Mouse (Mus musculus): ENCODE data around the gene Runx1. TPM values are rescaled to one million over a fixed set of nuclear protein-coding genes. Genes with fewer than 3 reads are reported as not detected.

The Runx1 gene
- polyA plus RNA-seq, 1 experiment from 2014 or later = 4.2 TPM

DNA sequence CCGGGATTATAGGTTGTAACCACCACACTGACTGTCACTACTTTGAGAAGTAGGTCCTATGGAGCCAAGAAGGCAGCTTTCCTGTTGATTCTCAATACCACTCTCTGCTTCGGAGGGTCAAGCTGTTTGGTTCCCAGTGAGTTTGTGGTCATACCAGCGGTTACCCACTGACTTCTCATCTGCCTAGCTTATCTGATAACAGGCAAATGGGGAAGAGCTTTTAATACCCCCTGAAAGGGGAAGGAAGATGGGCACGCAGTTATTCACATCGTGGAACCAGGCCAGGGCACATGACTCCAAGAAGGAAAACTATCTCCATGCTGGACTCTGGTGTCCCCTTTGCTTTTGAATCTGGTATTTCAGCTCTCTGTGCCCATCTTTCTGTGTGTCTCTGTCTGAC is 25.1 kb downstream of the Runx1 start:
- Histone ChIP-seq H3K4me2 (ENCODE audit: low read depth, low read length) (no peak overlapping the region), H3K9me3 (replicated peaks; ENCODE audit: control insufficient read depth, low read length) (no peaks in the 10 kb centered on the region), H3K27me3 (ENCODE audit: control insufficient read depth, insufficient read depth, low read length) (no peaks in the 10 kb centered on the region), H3K27ac (replicated peaks; ENCODE audit: low read depth, low read length) (no peak overlapping the region), H3K36me3 (replicated peaks; ENCODE audit: control insufficient read depth, insufficient read depth, low read depth, low read length) (no peaks in the 10 kb centered on the region), H3K4me1 (ENCODE audit: control insufficient read depth, insufficient read depth, low read length) (no peaks in the 10 kb centered on the region), H3K4me3 (ENCODE audit: low read depth, low read length) (no peak overlapping the region), H3K9ac (replicated peaks; ENCODE audit: low read length) (no peak overlapping the region)
- WGBS = 82% methylated on average over 5 of the region's 5 CpGs
- DNase-seq (ENCODE audit: low spot score) = no peak
- no peak for ATAC-seq (replicated peaks; ENCODE audit: insufficient number of reproducible peaks, low FRiP score, low TSS enrichment, low read depth)

DNA sequence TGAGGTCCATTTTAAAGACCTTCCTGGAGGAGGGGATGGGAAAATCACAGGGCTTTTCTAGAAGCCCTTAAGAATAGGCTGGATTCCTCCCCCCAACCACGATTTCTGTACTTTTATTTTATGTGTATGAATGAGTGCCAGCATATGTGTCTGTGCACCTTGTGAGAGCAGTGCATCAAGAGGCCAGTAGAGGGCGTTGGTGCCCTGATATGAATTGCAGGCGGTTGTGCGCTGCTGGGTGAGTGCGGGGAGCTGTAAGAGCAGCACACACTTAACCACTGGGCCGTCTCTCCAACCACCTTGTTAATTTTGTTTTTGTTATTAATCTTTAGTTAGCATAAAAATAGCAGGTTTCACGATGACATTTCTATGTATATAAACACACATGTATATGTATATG is 26.0 kb downstream of the Runx1 start:
- no peak for ATAC-seq (replicated peaks; ENCODE audit: insufficient number of reproducible peaks, low FRiP score, low TSS enrichment, low read depth)
- Histone ChIP-seq H3K27ac (replicated peaks; ENCODE audit: low read depth, low read length) (no peak overlapping the region), H3K9me3 (replicated peaks; ENCODE audit: control insufficient read depth, low read length) (no peaks in the 10 kb centered on the region), H3K4me1 (ENCODE audit: control insufficient read depth, insufficient read depth, low read length) (no peaks in the 10 kb centered on the region), H3K4me3 (ENCODE audit: low read depth, low read length) (no peak overlapping the region), H3K9ac (replicated peaks; ENCODE audit: low read length) (no peak overlapping the region), H3K36me3 (replicated peaks; ENCODE audit: control insufficient read depth, insufficient read depth, low read depth, low read length) (no peaks in the 10 kb centered on the region), H3K4me2 (ENCODE audit: low read depth, low read length) (no peak overlapping the region), H3K27me3 (ENCODE audit: control insufficient read depth, insufficient read depth, low read length) (no peaks in the 10 kb centered on the region)
- DNase-seq (ENCODE audit: low spot score) = no peak
- 90% methylated on average over 7 of the region's 7 CpGs for WGBS

- H3K27me3 ChIP-seq (ENCODE audit: control insufficient read depth, insufficient read depth, low read length) = no peaks in the 10 kb centered on the region
- no peak overlapping the region for H3K4me3 ChIP-seq (ENCODE audit: low read depth, low read length)
- H3K4me2 ChIP-seq (ENCODE audit: low read depth, low read length) = no peak overlapping the region
- ATAC-seq (replicated peaks; ENCODE audit: insufficient number of reproducible peaks, low FRiP score, low TSS enrichment, low read depth) (no peak), DNase-seq (ENCODE audit: low spot score) (no peak)
- H3K9ac ChIP-seq (replicated peaks; ENCODE audit: low read length) = no peak overlapping the region
- H3K4me1 ChIP-seq (ENCODE audit: control insufficient read depth, insufficient read depth, low read length) = 0 out of 2 replicates have a peak, but pooled peaks cover 4% of the 10 kb centered on the region
- H3K27ac ChIP-seq (replicated peaks; ENCODE audit: low read depth, low read length) = no peak overlapping the region
- H3K36me3 ChIP-seq (replicated peaks; ENCODE audit: control insufficient read depth, insufficient read depth, low read depth, low read length) = no peaks in the 10 kb centered on the region
- 36% methylated on average over 6 of the region's 6 CpGs for WGBS
- no peaks in the 10 kb centered on the region for H3K9me3 ChIP-seq (replicated peaks; ENCODE audit: control insufficient read depth, low read length)
These were observed 31.8 kb downstream of the Runx1 start for GRCm38 (mm10) chr16:92794197-92794596.

GRCm38 (mm10) chr16:92793741-92794140 is 32.2 kb downstream of the Runx1 start:
- no peaks in the 10 kb centered on the region for H3K27me3 ChIP-seq (ENCODE audit: control insufficient read depth, insufficient read depth, low read length)
- H3K4me1 ChIP-seq (ENCODE audit: control insufficient read depth, insufficient read depth, low read length) = 0 out of 2 replicates have a peak, but pooled peaks cover 4% of the 10 kb centered on the region
- H3K27ac ChIP-seq (replicated peaks; ENCODE audit: low read depth, low read length) = no peak overlapping the region
- ATAC-seq (replicated peaks; ENCODE audit: insufficient number of reproducible peaks, low FRiP score, low TSS enrichment, low read depth) = no peak
- no peak overlapping the region for H3K4me2 ChIP-seq (ENCODE audit: low read depth, low read length)
- H3K36me3 ChIP-seq (replicated peaks; ENCODE audit: control insufficient read depth, insufficient read depth, low read depth, low read length) = no peaks in the 10 kb centered on the region
- H3K9ac ChIP-seq (replicated peaks; ENCODE audit: low read length) = no peak overlapping the region
- no peaks in the 10 kb centered on the region for H3K9me3 ChIP-seq (replicated peaks; ENCODE audit: control insufficient read depth, low read length)
- no peak for DNase-seq (ENCODE audit: low spot score)
- no peak overlapping the region for H3K4me3 ChIP-seq (ENCODE audit: low read depth, low read length)
- WGBS = 64% methylated on average over 8 of the region's 8 CpGs

GRCm38 (mm10) chr16:92792905-92793304 is 33.0 kb downstream of the Runx1 start:
- H3K9me3 ChIP-seq (replicated peaks; ENCODE audit: control insufficient read depth, low read length) = no peaks in the 10 kb centered on the region

GRCm38 (mm10) chr16:92790601-92791000 is 35.3 kb downstream of the Runx1 start:
- H3K4me2 ChIP-seq (ENCODE audit: low read depth, low read length) = no peak overlapping the region
- 83% methylated on average over 6 of the region's 6 CpGs for WGBS
- 0 out of 2 replicates have a peak, but pooled peaks cover 4% of the 10 kb centered on the region for H3K4me1 ChIP-seq (ENCODE audit: control insufficient read depth, insufficient read depth, low read length)
- H3K9me3 ChIP-seq (replicated peaks; ENCODE audit: control insufficient read depth, low read length) = no peaks in the 10 kb centered on the region
- H3K27ac ChIP-seq (replicated peaks; ENCODE audit: low read depth, low read length) = no peak overlapping the region
- DNase-seq (ENCODE audit: low spot score) = no peak
- ATAC-seq (replicated peaks; ENCODE audit: insufficient number of reproducible peaks, low FRiP score, low TSS enrichment, low read depth) = no peak
- H3K4me3 ChIP-seq (ENCODE audit: low read depth, low read length) = no peak overlapping the region
- no peaks in the 10 kb centered on the region for H3K27me3 ChIP-seq (ENCODE audit: control insufficient read depth, insufficient read depth, low read length)
- H3K36me3 ChIP-seq (replicated peaks; ENCODE audit: control insufficient read depth, insufficient read depth, low read depth, low read length) = no peaks in the 10 kb centered on the region
- H3K9ac ChIP-seq (replicated peaks; ENCODE audit: low read length) = no peak overlapping the region

More at GRCm38 (mm10) chr16:92792905-92793304, 33.0 kb downstream of the Runx1 start:
- Histone ChIP-seq H3K27me3 (ENCODE audit: control insufficient read depth, insufficient read depth, low read length) (no peaks in the 10 kb centered on the region), H3K4me3 (ENCODE audit: low read depth, low read length) (no peak overlapping the region), H3K27ac (replicated peaks; ENCODE audit: low read depth, low read length) (no peak overlapping the region), H3K36me3 (replicated peaks; ENCODE audit: control insufficient read depth, insufficient read depth, low read depth, low read length) (no peaks in the 10 kb centered on the region), H3K4me2 (ENCODE audit: low read depth, low read length) (no peak overlapping the region), H3K4me1 (ENCODE audit: control insufficient read depth, insufficient read depth, low read length) (0 out of 2 replicates have a peak, but pooled peaks cover 4% of the 10 kb centered on the region), H3K9ac (replicated peaks; ENCODE audit: low read length) (no peak overlapping the region)
- 85% methylated on average over 4 of the region's 4 CpGs for WGBS
- ATAC-seq (replicated peaks; ENCODE audit: insufficient number of reproducible peaks, low FRiP score, low TSS enrichment, low read depth) = no peak
- DNase-seq (ENCODE audit: low spot score) = no peak

GRCm38 (mm10) chr16:92789840-92790239 is 36.1 kb downstream of the Runx1 start:
- Histone ChIP-seq H3K4me3 (ENCODE audit: low read depth, low read length) (no peak overlapping the region), H3K27me3 (ENCODE audit: control insufficient read depth, insufficient read depth, low read length) (no peaks in the 10 kb centered on the region), H3K27ac (replicated peaks; ENCODE audit: low read depth, low read length) (no peak overlapping the region), H3K9me3 (replicated peaks; ENCODE audit: control insufficient read depth, low read length) (no peaks in the 10 kb centered on the region), H3K4me2 (ENCODE audit: low read depth, low read length) (no peak overlapping the region), H3K4me1 (ENCODE audit: control insufficient read depth, insufficient read depth, low read length) (peaks cover 4% of the 10 kb centered on the region; the same call in 1 of the 2 replicates), H3K9ac (replicated peaks; ENCODE audit: low read length) (no peak overlapping the region), H3K36me3 (replicated peaks; ENCODE audit: control insufficient read depth, insufficient read depth, low read depth, low read length) (no peaks in the 10 kb centered on the region)
- no peak for DNase-seq (ENCODE audit: low spot score)
- WGBS = 86% methylated on average over 4 of the region's 4 CpGs
- no peak for ATAC-seq (replicated peaks; ENCODE audit: insufficient number of reproducible peaks, low FRiP score, low TSS enrichment, low read depth)

- Histone ChIP-seq H3K9ac (replicated peaks; ENCODE audit: low read length) (no peak overlapping the region), H3K36me3 (replicated peaks; ENCODE audit: control insufficient read depth, insufficient read depth, low read depth, low read length) (no peaks in the 10 kb centered on the region), H3K27me3 (ENCODE audit: control insufficient read depth, insufficient read depth, low read length) (no peaks in the 10 kb centered on the region), H3K27ac (replicated peaks; ENCODE audit: low read depth, low read length) (no peak overlapping the region), H3K4me3 (ENCODE audit: low read depth, low read length) (no peak overlapping the region), H3K9me3 (replicated peaks; ENCODE audit: control insufficient read depth, low read length) (no peaks in the 10 kb centered on the region), H3K4me1 (ENCODE audit: control insufficient read depth, insufficient read depth, low read length) (no peaks in the 10 kb centered on the region; the same call in 1 of the 2 replicates), H3K4me2 (ENCODE audit: low read depth, low read length) (no peak overlapping the region)
- 65% methylated on average over 11 of the region's 11 CpGs for whole genome bisulfite sequencing
- DNase-seq (ENCODE audit: low spot score) (no peak), ATAC-seq (replicated peaks; ENCODE audit: insufficient number of reproducible peaks, low FRiP score, low TSS enrichment, low read depth) (no peak)
These were observed 37.5 kb downstream of the Runx1 start for GRCm38 (mm10) chr16:92788446-92788845.
